9 mouse cellular contexts compared by ENCODE assay signal in the genomic region with DNA sequence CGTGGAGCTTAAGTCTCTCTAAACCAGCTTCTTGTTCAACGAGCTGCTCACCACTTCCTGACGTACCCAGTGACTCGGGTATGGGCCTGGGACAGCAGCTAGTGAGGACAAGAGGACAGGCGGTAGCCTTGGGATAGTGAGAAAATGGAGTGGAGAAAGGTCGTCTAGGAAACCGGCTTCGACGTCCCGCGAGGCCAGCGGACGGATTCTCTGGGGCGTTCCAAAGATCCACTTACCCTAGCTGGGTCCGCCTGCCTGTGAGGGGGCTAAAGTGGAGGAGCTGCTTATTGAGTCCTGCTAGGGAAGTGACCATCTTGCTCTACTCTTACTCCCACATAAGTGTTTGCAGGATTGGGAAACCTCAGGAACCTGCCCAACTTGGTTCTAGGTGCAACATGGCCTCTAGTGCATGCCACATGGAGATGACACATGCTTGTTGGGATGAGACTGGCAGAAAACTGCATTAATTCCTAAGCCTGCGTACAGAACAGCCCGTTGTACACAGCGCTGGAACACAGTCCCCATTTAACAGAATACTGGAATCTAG. TPM values are rescaled to one million over a fixed set of nuclear protein-coding genes. Genes with fewer than 3 reads are reported as not detected.
A peak's percentile ranks its signal among the peaks of the same experiment; 100 is the strongest.
DNase-seq lines count a peak whose midpoint lies in the region; ATAC-seq lines count a peak whose summit lies in the region.
"Had no signal": no experiment of that assay in that cellular context is flagged by ENCODE, and none has a peak within 500 bp of the region (broad histone marks: within the 10 kb centered on the region; RNA-seq: fewer than 3 reads in every experiment).

No protein-coding gene starts in this region.

- ATAC-seq in heart, embryonic 15.5 days (replicated peaks; ENCODE audit: insufficient number of reproducible peaks, insufficient read depth, low FRiP score, low read depth): no peak
- peak; percentile 8 for ATAC-seq in megakaryocyte-erythroid progenitor cell, adult 5-6 weeks (replicated peaks; ENCODE audit: low FRiP score, low TSS enrichment, poor library complexity, severe bottlenecking)

- no peak for DNase-seq in heart, postnatal 36 days
- DNase-seq in R1 (ENCODE audit: low read depth, low spot score): peak; percentile 82
- DNase-seq in hindbrain, embryonic 10.5 days (ENCODE audit: low spot score): no peak
- no peak for DNase-seq in adrenal gland, postnatal 14 days
- DNase-seq in right cerebral cortex, postnatal 4 days: no peak
- no peak for DNase-seq in frontal cortex, postnatal 10 days (ENCODE audit: low spot score in 2 of 2)

- H3K4me2 ChIP-seq in heart, embryonic 15.5 days: peak overlapping the region; percentile 73

- peak overlapping the region; percentile 63 for H3K9ac ChIP-seq in heart, embryonic 15.5 days

- peaks cover 24% of the 10 kb centered on the region for H3K4me1 ChIP-seq in heart, embryonic 15.5 days (replicated peaks)
- peaks cover 44% of the 10 kb centered on the region for H3K4me1 ChIP-seq in hindbrain, embryonic 10.5 days (replicated peaks)

- H3K4me3 ChIP-seq in heart, embryonic 15.5 days: peak overlapping the region; percentile 79
- H3K4me3 ChIP-seq in hindbrain, embryonic 10.5 days: peak overlapping the region; percentile 80

- peak overlapping the region; percentile 97 for H3K27ac ChIP-seq in heart, embryonic 15.5 days
- peak overlapping the region; percentile 95 for H3K27ac ChIP-seq in hindbrain, embryonic 10.5 days

- WGBS in heart, embryonic 15.5 days: 15% methylated on average over 18 of the region's 18 CpGs
- WGBS in hindbrain, embryonic 10.5 days: 15% methylated on average over 18 of the region's 18 CpGs

- intact Hi-C loops in heart, postnatal 36 days (cut with DNase I): loop anchor here (2.0 to 5.0 kb wide), 2 partner anchors 80 to 93 kb away; partner anchors contain the start of genes Bag1 and Chmp5

- no peaks in the 10 kb centered on the region for H3K9me3 ChIP-seq in heart, embryonic 15.5 days (replicated peaks)
- no peaks in the 10 kb centered on the region for H3K9me3 ChIP-seq in hindbrain, embryonic 10.5 days

- no peaks in the 10 kb centered on the region for H3K27me3 ChIP-seq in heart, embryonic 15.5 days
- H3K27me3 ChIP-seq in hindbrain, embryonic 10.5 days (ENCODE audit: insufficient read depth, poor library complexity, severe bottlenecking): no peaks in the 10 kb centered on the region
- H3K27me3 ChIP-seq: Patski had no signal

- H3K36me3 ChIP-seq in heart, embryonic 15.5 days: no peaks in the 10 kb centered on the region
- H3K36me3 ChIP-seq in hindbrain, embryonic 10.5 days: no peaks in the 10 kb centered on the region

RNA-seq across cellular contexts. Expression of gene B4galt1, which starts 0.7 kb away (rescaled TPM):
- 53.7 and 59.5 TPM in 2 replicates for polyA plus RNA-seq in heart, embryonic 15.5 days (2015; fragmentation: Nextera tagmentation; extraction: Ambion mirVana)
- 10 to 100 TPM; 62.1 to 69.1 TPM for total RNA-seq in heart, postnatal 36 days (2021)
- 15.2 and 18.8 TPM in 2 replicates for polyA plus RNA-seq in hindbrain, embryonic 10.5 days (2016; fragmentation: Nextera tagmentation; extraction: Ambion mirVana)
- 30.8 and 35.1 TPM in 2 replicates for total RNA-seq in megakaryocyte-erythroid progenitor cell, adult 5-6 weeks (2014; fragmentation: Nextera tagmentation)
- total RNA-seq in megakaryocyte-erythroid progenitor cell, adult 5-6 weeks (2017): 14.4 and 20.5 TPM in 2 replicates
- total RNA-seq in adrenal gland, postnatal 14 days (2021): 69.4 and 70.5 TPM in 2 replicates
